Mouse (Mus musculus) intestine, postnatal 0 days (tissue): ENCODE results near the gene Chchd4. TPM values are rescaled to one million over a fixed set of nuclear protein-coding genes. Genes with fewer than 3 reads are reported as not detected.

Experiments used
- ATAC-seq: fragments of 200-750 bp; cut with Nextera tagmentation; 2 replicates; pipeline ENCODE4 v1.8.0; 2017; ENCODE audit warnings: mild to moderate bottlenecking, moderate TSS enrichment, moderate library complexity
- H3K27ac ChIP-seq: fragments of 300-500 bp; sonication (generic); 2 replicates; pipeline ENCODE4 v1.5.1; 2014; ENCODE audit warnings: mild to moderate bottlenecking, low read depth, low read length, moderate library complexity
- H3K27me3 ChIP-seq: fragments of 300-500 bp; sonication (generic); replicated peaks from 2 replicates; pipeline ENCODE4 v1.6.1; 2014; ENCODE audit warnings: low read length, mixed read lengths; ENCODE audit not compliant: control insufficient read depth, insufficient read depth
- H3K36me3 ChIP-seq: fragments of 300-500 bp; sonication (generic); 2 replicates; pipeline ENCODE4 v1.6.1; 2014; ENCODE audit warnings: mild to moderate bottlenecking, moderate library complexity; ENCODE audit not compliant: control insufficient read depth, insufficient read depth
- H3K4me1 ChIP-seq: fragments of 300-500 bp; sonication (generic); replicated peaks from 2 replicates; pipeline ENCODE4 v1.6.1; 2014; ENCODE audit warnings: antibody characterized with exemption, low read length, mixed read lengths; ENCODE audit not compliant: control insufficient read depth, insufficient read depth
- H3K4me2 ChIP-seq: fragments of 300-500 bp; sonication (generic); replicated peaks from 2 replicates; pipeline ENCODE4 v1.6.1; 2014; ENCODE audit warnings: low read depth, mild to moderate bottlenecking, moderate library complexity
- H3K4me3 ChIP-seq: fragments of 300-500 bp; sonication (generic); 2 replicates; pipeline ENCODE4 v1.5.1; 2014; ENCODE audit warnings: low read depth, low read length
- H3K9ac ChIP-seq: fragments of 300-500 bp; sonication (generic); 2 replicates; pipeline ENCODE4 v1.6.1; 2014; ENCODE audit warnings: mild to moderate bottlenecking, low read depth, low read length
- H3K9me3 ChIP-seq: fragments of 300-500 bp; sonication (generic); 2 replicates; pipeline ENCODE4 v1.6.1; 2016; ENCODE audit warnings: mixed run types; ENCODE audit not compliant: control insufficient read depth
- CTCF ChIP-seq: sonication (generic); IDR thresholded peaks from 2 replicates; pipeline ENCODE4 v1.5.1; 2016; ENCODE audit warnings: low read depth, mild to moderate bottlenecking, control low read depth, antibody characterized with exemption, moderate library complexity
- WGBS: fragments of 180-500 bp; shearing (Covaris S2); extraction: QIAGEN DNeasy Blood & Tissue Kit; methylation state at CpG from one replicate; pipeline ENCODE4 v1.1.7; 2014; 5-methylcytosine and 5-hydroxymethylcytosine counted together
- polyA plus RNA-seq: library from polyadenylated mRNA; unstranded; fragments of >200 nt; fragmentation: Nextera tagmentation; extraction: Ambion mirVana; gene quantifications from 2 replicates; pipeline ENCODE4 v1.2.1, GENCODE M21; 2015

The Chchd4 gene
- polyA plus RNA-seq, 1 experiment from 2014 or later: 27.0 TPM

DNA sequence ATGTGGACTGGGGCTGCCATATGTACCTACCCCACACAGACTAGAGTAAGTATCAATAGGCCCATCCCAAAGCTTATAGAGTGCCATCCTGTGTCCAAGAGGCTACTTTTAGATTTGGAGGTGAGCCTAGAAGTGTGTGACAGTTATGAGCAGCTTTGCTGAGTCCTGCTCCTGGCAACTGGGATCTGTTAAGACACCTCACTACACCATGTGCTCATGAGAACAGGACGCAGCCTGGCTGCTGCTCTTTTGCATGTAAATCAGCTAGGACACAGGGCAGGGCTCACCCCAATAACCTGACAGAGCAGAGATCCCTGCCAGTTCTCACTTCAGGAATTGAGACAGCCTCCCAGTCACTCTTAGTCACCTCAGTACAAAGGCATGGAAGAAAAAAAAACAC lies 6.2 kb downstream of the Chchd4 start:
- TF ChIP-seq CTCF: no peak
- H3K4me2 ChIP-seq: no peak overlapping the region
- H3K9ac ChIP-seq: no peak overlapping the region
- 87% methylated on average over 1 of the region's 1 CpGs for WGBS
- H3K4me3 ChIP-seq: no peak overlapping the region
- no peaks in the 10 kb centered on the region for H3K27me3 ChIP-seq
- no peak overlapping the region for H3K27ac ChIP-seq
- no peaks in the 10 kb centered on the region; the same call in 1 of the 2 replicates for H3K4me1 ChIP-seq
- peaks cover 41% of the 10 kb centered on the region for H3K36me3 ChIP-seq
- H3K9me3 ChIP-seq: no peaks in the 10 kb centered on the region
- ATAC-seq: no peak

DNA sequence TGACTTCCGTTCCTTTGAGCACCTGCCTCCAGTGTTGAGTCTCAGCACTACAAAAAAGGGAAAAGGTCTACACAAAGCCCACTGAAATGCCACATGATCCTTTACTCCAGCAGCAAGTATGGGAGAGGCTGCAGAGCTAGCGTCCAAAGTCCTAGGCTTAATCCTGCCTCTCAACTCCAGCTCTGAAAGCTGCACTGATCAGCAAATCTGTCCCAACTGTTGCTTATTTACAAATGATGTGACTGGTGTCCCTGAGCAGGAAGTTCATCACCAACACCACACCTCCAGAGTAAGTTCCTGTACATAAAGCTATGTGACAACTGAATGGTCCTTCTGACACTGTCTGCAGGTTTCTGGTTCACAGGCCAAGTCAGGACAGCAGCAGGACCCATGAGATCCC lies 7.6 kb downstream of the Chchd4 start:
- WGBS: 66% methylated on average over 2 of the region's 2 CpGs
- Histone ChIP-seq H3K27ac (peak overlapping the region; percentile 51), H3K9me3 (no peaks in the 10 kb centered on the region), H3K27me3 (no peaks in the 10 kb centered on the region), H3K4me2 (no peak overlapping the region), H3K4me1 (no peaks in the 10 kb centered on the region), H3K4me3 (no peak overlapping the region), H3K9ac (no peak overlapping the region), H3K36me3 (peaks cover 41% of the 10 kb centered on the region)
- ATAC-seq: peak; percentile 77
- TF ChIP-seq CTCF: no peak

- H3K4me1 ChIP-seq: no peaks in the 10 kb centered on the region
- no peak overlapping the region for H3K4me3 ChIP-seq
- TF ChIP-seq CTCF: peak; percentile 71
- WGBS: 50% methylated on average over 1 of the region's 1 CpGs
- no peaks in the 10 kb centered on the region for H3K9me3 ChIP-seq
- H3K4me2 ChIP-seq: no peak overlapping the region
- H3K9ac ChIP-seq: no peak overlapping the region
- peak; percentile 90 for ATAC-seq
- no peaks in the 10 kb centered on the region for H3K27me3 ChIP-seq
- peaks cover 16% of the 10 kb centered on the region for H3K36me3 ChIP-seq
- H3K27ac ChIP-seq: no peak overlapping the region; the same call in 1 of the 2 replicates
These were observed 13.9 kb downstream of the Chchd4 start for GRCm38 (mm10) chr6:91459471-91459870.

- H3K4me3 ChIP-seq: no peak overlapping the region
- H3K4me2 ChIP-seq: no peak overlapping the region
- ATAC-seq: no peak
- TF ChIP-seq CTCF: no peak
- H3K4me1 ChIP-seq: no peaks in the 10 kb centered on the region
- H3K36me3 ChIP-seq: no peaks in the 10 kb centered on the region
- H3K27me3 ChIP-seq: 0 out of 2 replicates have a peak, but pooled peaks cover 5% of the 10 kb centered on the region
- H3K27ac ChIP-seq: no peak overlapping the region
- no peak overlapping the region for H3K9ac ChIP-seq
- H3K9me3 ChIP-seq: no peaks in the 10 kb centered on the region
- 44% methylated on average over 5 of the region's 5 CpGs for WGBS
These were observed 18.8 kb downstream of the Chchd4 start for GRCm38 (mm10) chr6:91454546-91454945.

- Histone ChIP-seq H3K4me2 (no peak overlapping the region), H3K9ac (no peak overlapping the region), H3K36me3 (no peaks in the 10 kb centered on the region), H3K27me3 (0 out of 2 replicates have a peak, but pooled peaks cover 5% of the 10 kb centered on the region), H3K4me1 (no peaks in the 10 kb centered on the region), H3K4me3 (no peak overlapping the region), H3K9me3 (no peaks in the 10 kb centered on the region), H3K27ac (no peak overlapping the region)
- no peak for TF ChIP-seq CTCF
- WGBS: 57% methylated on average over 1 of the region's 1 CpGs
- ATAC-seq: no peak
These were observed 21.3 kb downstream of the Chchd4 start for GRCm38 (mm10) chr6:91452056-91452455.

- Histone ChIP-seq H3K27me3 (0 out of 2 replicates have a peak, but pooled peaks cover 5% of the 10 kb centered on the region), H3K36me3 (no peaks in the 10 kb centered on the region), H3K9ac (no peak overlapping the region), H3K4me2 (no peak overlapping the region), H3K4me3 (no peak overlapping the region), H3K9me3 (no peaks in the 10 kb centered on the region), H3K27ac (no peak overlapping the region), H3K4me1 (no peaks in the 10 kb centered on the region)
- TF ChIP-seq CTCF: no peak
- no peak for ATAC-seq
- 38% methylated on average over 3 of the region's 3 CpGs for WGBS
These were observed 23.7 kb downstream of the Chchd4 start for GRCm38 (mm10) chr6:91449472-91450225.
